Mouse (Mus musculus) adrenal gland, postnatal 36 days (tissue): ENCODE measurements at regions not wholly inside any gene's neighbourhood (a gene's known extent, or its start where the extent isn't known, plus 50 kb on each side); places are given as distances from the start of the nearest gene placed in this dataset.

ENCODE experiments used
- DNase-seq, 2 experiments: peaks; one replicate each; pipeline ENCODE4 v3.0.0; 2021; ENCODE audit warnings: mixed read lengths in 1 of 2

GRCm38 (mm10) chr2:131801212-131801611 lies 58.3 kb downstream of the Erv3 start:
- DNase-seq: no peak

- DNase-seq: peak in 1 of 2 experiments; percentile 12
These were observed 59.2 kb downstream of the Erv3 start for GRCm38 (mm10) chr2:131800126-131800894.

- DNase-seq: peak in 1 of 2 experiments; percentile 9
These were observed 60.1 kb downstream of the Erv3 start for GRCm38 (mm10) chr2:131799486-131799885.

GRCm38 (mm10) chr2:131797001-131797693 lies 62.4 kb downstream of the Erv3 start:
- peak; percentile 53 to 68 for DNase-seq

GRCm38 (mm10) chr2:131775381-131775780 lies 84.2 kb downstream of the Erv3 start:
- DNase-seq: no peak

GRCm38 (mm10) chr2:131773691-131774090 lies 85.9 kb downstream of the Erv3 start:
- DNase-seq: no peak

- DNase-seq: no peak
These were observed 87.4 kb downstream of the Erv3 start for GRCm38 (mm10) chr2:131772163-131772562.

GRCm38 (mm10) chr2:131770852-131771251 lies 88.7 kb downstream of the Erv3 start:
- peak; percentile 70 to 73 for DNase-seq

GRCm38 (mm10) chr2:131769656-131770210 lies 89.8 kb downstream of the Erv3 start:
- DNase-seq: no peak

GRCm38 (mm10) chr2:131766500-131766899 lies 93.0 kb downstream of the Erv3 start:
- DNase-seq: no peak

GRCm38 (mm10) chr2:131761507-131761906 lies 98.0 kb downstream of the Erv3 start:
- DNase-seq: no peak

- DNase-seq: no peak
These were observed 102.2 kb downstream of the Erv3 start for GRCm38 (mm10) chr2:131757183-131757903.

- DNase-seq: no peak
These were observed 104.4 kb downstream of the Erv3 start for GRCm38 (mm10) chr2:131755107-131755506.

GRCm38 (mm10) chr2:131753436-131753835 lies 106.1 kb downstream of the Erv3 start:
- no peak for DNase-seq

- no peak for DNase-seq
These were observed 108.9 kb downstream of the Erv3 start for GRCm38 (mm10) chr2:131750679-131751078.

- no peak for DNase-seq
These were observed 109.3 kb downstream of the Erv3 start for GRCm38 (mm10) chr2:131750206-131750605.

- no peak for DNase-seq
These were observed 109.8 kb downstream of the Erv3 start for GRCm38 (mm10) chr2:131749746-131750145.

- DNase-seq: no peak
These were observed 110.8 kb downstream of the Erv3 start for GRCm38 (mm10) chr2:131748791-131749190.

- DNase-seq: no peak
These were observed 111.8 kb downstream of the Erv3 start for GRCm38 (mm10) chr2:131747707-131748106.

GRCm38 (mm10) chr2:131745381-131745895 lies 114.1 kb downstream of the Erv3 start:
- DNase-seq: peak; percentile 82 to 87

GRCm38 (mm10) chr2:131744957-131745356 lies 114.6 kb downstream of the Erv3 start:
- DNase-seq: no peak

GRCm38 (mm10) chr2:131740456-131740855 lies 119.1 kb downstream of the Erv3 start:
- DNase-seq: no peak
